Mouse (Mus musculus): ENCODE results near the gene 1700001P01Rik. TPM values are rescaled to one million over a fixed set of nuclear protein-coding genes. Genes with fewer than 3 reads are reported as not detected.
"Not testable (repeated sequence)": the region's sequence is repeated elsewhere in the genome, so short reads cannot be mapped to it uniquely, and the experiment has no call there.

Gene 1700001P01Rik
- total RNA-seq, 2 experiments from 2014 or later, result 1.3 to 2.4 TPM

DNA sequence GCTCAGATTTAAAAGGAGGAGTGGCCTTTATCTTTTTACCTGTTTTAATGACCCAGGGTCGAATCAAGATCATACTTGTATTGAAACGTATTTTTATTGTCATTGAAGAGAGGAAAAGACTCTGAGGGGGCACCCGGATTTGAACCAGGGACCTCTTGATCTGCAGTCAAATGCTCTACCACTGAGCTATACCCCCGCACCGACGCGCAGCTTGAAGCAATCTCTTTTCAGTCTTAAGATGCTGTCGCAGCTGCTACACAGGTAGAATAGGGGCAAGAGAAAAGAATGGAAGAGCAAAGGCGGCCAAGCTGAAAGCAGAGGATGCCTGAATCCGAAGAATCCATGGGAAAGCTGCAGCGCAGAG is 23.0 kb upstream of the 1700001P01Rik start, which contains the start of gene Lasp1:
TSS of gene Lasp1 (plus strand) at position 219 of the 364 bp plus-strand sequence.
- no peak for TF ChIP-seq CTCF (conservative IDR thresholded peaks at IDR 0.05)
- Histone ChIP-seq H3K4me3 (peak within 1 kb of the TSS; percentile 74), H3K27ac (peak within 1 kb of the TSS; percentile 99)
- peak; percentile 89 to 94 for DNase-seq (ENCODE audit: low spot score in 2 of 2)

DNA sequence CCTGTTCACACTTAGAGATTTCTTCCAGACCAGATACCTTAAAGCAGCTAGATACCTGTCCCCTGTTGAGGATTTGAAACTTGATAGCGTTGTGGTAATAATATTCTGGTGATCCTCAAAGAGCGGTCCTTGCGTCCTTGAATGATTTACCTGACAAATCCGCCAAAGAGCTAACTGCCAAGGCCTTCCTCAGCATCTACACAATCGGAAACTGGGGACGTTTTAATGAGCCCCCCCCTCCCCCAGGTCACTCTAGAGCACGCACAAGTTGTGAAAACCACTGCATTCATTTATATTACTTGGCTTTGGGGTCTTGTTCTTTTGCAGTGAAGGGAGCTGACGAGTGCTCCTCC is 22.3 kb upstream of the 1700001P01Rik start:
- TF ChIP-seq CTCF (conservative IDR thresholded peaks at IDR 0.05), result no peak
- Histone ChIP-seq H3K4me3 (no peak overlapping the region), H3K27ac (no peak overlapping the region)
- DNase-seq (ENCODE audit: low spot score in 2 of 2), result no peak

DNA sequence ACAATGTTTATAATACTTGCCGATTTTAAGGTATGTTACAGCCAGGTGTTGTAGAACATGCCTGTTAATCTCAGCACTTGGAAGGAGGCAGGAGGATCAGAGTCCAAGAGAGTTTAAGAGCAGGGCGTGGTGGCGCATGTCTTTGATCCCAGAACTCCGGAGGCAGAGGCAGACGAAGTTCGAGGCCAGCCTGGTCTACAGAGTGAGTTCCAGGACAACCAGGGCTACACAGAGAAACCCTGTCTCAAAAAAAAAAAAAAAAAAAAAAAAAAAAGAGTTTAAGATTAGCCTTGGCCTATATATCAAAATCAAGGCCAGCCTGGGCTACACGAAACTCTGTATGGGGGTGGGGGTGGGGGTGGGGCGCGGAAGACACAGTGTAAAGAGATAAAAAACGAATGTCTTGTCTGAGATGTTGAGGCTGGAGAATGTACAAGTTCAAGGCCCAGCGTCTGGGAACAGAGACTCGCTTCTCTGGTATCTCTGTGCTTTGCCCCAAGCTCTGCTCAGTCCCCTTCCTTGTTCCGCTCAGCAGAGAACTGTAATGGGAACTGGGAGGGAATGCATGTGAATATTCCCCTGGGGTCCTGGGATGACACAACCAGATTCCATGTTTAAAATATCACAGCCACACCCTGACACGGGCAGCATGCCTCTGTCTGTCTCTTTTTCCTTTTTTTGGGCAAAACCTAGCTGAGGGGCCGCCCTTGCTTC is 21.8 kb upstream of the 1700001P01Rik start:
- TF ChIP-seq CTCF (conservative IDR thresholded peaks at IDR 0.05), result no peak
- DNase-seq (ENCODE audit: low spot score in 2 of 2), result no peak
- Histone ChIP-seq H3K4me3 (no peak overlapping the region), H3K27ac (peak overlapping the region; percentile 53; the same call in 1 of the 2 replicates)

DNA sequence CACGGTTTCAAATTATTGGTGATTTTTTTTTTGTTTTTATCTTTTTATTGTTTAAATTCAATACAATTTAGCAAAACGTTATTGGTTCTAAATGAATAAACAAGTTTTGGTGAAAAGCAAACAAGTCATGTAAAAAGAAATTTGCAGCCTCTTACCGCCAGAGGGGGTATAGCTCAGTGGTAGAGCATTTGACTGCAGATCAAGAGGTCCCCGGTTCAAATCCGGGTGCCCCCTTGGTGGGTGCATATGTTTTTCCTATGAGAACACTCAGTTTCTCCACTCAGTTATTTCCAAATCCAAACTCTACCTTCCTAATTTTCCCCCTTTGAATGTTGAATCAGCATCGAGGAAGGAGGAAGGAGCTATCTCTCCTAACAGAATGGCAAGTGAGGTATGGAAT is 21.2 kb upstream of the 1700001P01Rik start:
- H3K27ac ChIP-seq, result peak overlapping the region; percentile 53; the same call in 1 of the 2 replicates
- peak overlapping the region; percentile 44 for H3K4me3 ChIP-seq
- peak; percentile 86 for DNase-seq (ENCODE audit: low spot score in 2 of 2)
- TF ChIP-seq CTCF (conservative IDR thresholded peaks at IDR 0.05), result peak; percentile 69

DNA sequence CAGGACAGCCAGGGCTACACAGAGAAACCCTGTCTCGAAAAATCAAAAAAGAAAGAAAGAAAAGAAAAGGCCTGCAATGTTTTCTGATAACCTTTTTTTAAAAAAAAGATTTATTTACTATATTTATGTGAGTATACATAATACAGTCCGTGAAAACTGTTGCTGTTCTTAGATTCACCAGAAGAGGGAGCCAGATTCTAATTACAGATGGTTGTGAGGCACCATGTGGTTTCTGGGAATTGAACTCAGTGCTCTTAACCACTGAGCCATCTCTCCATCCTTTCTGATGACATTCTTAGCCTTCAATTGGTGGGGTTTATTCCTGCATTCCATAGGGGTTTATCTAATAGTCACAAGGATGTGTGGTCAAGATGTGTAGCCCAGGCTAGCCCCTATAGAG is 17.4 kb upstream of the 1700001P01Rik start:
- TF ChIP-seq CTCF (conservative IDR thresholded peaks at IDR 0.05), result peak; percentile 91
- peak in 1 of 2 experiments; percentile 55 for DNase-seq (ENCODE audit: low spot score in 2 of 2)
- H3K27ac ChIP-seq, result no peak overlapping the region
- no peak overlapping the region for H3K4me3 ChIP-seq

DNA sequence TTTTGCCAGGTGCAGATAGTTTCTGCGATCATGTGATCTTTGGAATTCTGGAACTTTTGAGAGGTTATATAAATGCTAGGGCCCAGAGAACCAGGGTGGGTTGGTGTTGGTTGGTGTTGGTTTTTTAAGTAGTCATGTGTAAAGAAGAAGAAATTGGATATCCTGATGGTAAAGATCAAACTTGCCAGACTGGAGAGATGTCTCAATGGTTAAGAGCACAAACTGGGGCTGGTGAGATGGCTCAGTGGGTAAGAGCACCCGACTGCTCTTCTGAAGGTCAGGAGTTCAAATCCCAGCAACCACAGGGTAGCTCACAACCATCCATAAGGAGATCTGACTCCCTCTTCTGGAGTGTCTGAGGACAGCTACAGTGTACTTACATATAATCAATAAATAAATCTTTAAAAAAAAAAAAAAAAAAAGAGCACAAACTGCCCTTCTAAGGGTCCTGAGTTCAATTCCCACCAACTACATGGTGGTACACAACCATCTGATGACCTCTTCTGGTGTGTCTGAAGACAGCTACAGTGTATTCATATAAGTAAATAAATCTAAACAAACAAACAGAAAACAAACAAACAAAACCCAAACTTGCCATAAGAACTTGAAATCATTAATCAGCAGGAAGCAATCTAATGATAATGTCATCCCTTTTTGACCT is 15.2 kb upstream of the 1700001P01Rik start:
- not testable (repeated sequence) for H3K4me3 ChIP-seq; H3K27ac ChIP-seq; DNase-seq (ENCODE audit: low spot score in 2 of 2)

DNA sequence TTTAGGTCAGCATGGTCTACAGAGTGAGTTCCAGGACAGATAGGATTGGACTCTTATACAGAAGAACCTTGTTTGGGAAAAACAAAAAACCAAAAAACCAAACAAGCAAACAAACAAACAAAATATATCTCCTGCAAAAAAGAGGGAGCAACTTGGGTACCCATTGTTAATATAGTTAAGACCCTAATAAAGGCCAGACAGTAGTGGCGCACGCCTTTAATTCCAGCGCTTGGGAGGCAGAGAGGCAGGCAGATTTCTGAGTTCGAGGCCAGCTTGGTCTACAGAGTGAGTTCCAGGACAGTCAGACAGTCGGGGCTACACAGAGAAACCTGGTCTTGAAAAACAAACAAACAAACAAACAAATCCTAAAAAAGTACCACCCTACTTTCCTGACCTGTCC is 14.0 kb upstream of the 1700001P01Rik start:
- Histone ChIP-seq H3K4me3 (no peak overlapping the region), H3K27ac (no peak overlapping the region)
- DNase-seq (ENCODE audit: low spot score in 2 of 2), result no peak
- TF ChIP-seq CTCF (conservative IDR thresholded peaks at IDR 0.05), result no peak

DNA sequence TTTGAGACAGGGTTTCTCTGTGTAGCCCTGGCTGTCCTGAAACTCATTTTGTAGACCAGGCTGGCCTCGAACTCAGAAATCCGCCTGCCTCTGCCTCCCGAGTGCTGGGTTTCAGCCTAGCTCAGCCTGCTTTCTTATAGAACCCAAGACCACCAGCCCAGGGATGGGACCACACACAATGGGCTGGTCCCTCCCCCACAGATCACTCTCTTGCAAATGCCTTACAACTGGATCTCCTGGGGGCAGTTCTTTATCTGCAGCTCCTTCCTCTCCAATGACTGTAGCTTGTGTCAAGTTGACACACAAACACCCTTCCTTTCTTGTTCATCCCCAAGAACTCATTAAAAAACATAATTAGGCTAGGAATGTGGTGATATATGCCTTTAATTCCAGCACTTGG is 12.2 kb upstream of the 1700001P01Rik start:
- Histone ChIP-seq H3K4me3 (no peak overlapping the region), H3K27ac (no peak overlapping the region)
- DNase-seq (ENCODE audit: low spot score in 2 of 2), result no peak
- no peak for TF ChIP-seq CTCF (conservative IDR thresholded peaks at IDR 0.05)

DNA sequence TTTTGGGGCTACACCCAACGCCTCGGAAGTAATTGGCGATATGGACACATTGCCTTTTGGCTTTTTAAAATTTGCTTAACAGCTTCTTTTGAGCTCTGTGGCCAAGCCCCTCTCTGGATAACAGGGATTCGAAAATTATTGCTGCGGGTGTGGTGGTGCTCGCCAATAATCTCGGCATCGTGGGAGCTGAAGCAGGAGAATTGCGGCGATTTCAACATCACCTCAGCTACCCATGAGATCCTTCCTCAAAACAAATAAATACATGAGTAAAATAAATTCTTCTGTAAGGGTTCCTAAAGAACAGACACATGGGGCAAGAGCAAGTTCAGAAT is 6.8 kb upstream of the 1700001P01Rik start:
- peak overlapping the region; percentile 96 for H3K27ac ChIP-seq
- H3K4me3 ChIP-seq, result peak overlapping the region; percentile 65
- DNase-seq (ENCODE audit: low spot score in 2 of 2), result no peak
- TF ChIP-seq CTCF (conservative IDR thresholded peaks at IDR 0.05), result no peak

DNA sequence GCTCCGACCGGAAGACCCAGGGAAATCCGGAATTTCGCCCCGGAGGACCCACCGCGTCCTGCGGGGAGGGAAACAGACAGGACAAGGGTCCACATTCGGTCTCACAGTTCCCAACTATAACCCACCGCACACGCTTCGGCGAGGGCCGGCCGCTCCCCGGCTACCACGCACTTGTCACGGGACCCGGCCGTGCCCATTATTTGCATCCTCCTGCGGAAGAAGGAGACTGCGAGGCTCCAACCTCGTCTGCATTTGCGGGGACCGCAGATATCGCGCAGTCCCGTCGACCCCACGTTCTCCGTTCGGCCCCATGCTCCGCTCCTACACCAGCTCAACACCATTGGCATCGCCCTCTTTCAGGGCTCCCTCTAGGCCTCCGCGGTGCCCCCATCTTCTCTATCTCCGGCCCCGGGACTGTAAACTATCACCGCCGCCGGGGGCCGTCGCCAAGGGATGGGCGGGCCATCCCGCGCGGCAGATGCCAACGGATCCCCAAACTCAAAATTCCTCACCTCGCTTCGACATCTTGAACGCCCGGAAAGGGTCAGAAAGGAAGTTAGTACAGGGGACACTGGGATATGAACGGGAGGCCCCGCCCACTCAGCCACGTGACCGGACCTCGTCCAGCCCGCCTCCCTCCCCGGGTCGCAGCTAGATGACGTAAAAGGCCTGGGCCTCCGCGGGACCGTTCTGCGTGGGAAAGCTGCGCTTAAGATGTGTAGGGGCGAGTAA is 6.3 kb upstream of the 1700001P01Rik start, which contains the start of gene Rpl23:
TSS of gene Rpl23 (minus strand) at position 606 of the 732 bp plus-strand sequence.
- DNase-seq (ENCODE audit: low spot score in 2 of 2), result peak; percentile 99 to 100
- no peak for TF ChIP-seq CTCF (conservative IDR thresholded peaks at IDR 0.05)
- peak within 1 kb of the TSS; percentile 65 for H3K4me3 ChIP-seq
- peak within 1 kb of the TSS; percentile 96 for H3K27ac ChIP-seq

DNA sequence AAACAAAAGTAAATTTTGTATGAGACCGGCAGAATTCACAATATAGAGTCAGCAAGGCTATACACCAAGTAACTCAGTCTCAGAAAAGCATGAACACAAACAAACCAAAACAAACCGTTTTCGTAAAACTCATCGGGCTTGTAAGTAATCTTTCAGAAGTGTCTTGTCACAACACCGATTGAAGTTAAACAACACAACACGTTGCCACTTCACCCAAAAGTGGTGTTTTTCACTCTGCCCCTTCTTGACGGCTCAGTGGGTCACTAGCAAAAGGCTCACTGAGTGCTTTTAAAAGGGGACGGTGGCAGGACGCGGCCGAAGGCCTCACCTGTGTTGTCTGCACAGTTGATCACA is 5.7 kb upstream of the 1700001P01Rik start:
- Histone ChIP-seq H3K4me3 (peak overlapping the region; percentile 65), H3K27ac (peak overlapping the region; percentile 96)
- no peak for TF ChIP-seq CTCF (conservative IDR thresholded peaks at IDR 0.05)
- DNase-seq (ENCODE audit: low spot score in 2 of 2), result no peak

DNA sequence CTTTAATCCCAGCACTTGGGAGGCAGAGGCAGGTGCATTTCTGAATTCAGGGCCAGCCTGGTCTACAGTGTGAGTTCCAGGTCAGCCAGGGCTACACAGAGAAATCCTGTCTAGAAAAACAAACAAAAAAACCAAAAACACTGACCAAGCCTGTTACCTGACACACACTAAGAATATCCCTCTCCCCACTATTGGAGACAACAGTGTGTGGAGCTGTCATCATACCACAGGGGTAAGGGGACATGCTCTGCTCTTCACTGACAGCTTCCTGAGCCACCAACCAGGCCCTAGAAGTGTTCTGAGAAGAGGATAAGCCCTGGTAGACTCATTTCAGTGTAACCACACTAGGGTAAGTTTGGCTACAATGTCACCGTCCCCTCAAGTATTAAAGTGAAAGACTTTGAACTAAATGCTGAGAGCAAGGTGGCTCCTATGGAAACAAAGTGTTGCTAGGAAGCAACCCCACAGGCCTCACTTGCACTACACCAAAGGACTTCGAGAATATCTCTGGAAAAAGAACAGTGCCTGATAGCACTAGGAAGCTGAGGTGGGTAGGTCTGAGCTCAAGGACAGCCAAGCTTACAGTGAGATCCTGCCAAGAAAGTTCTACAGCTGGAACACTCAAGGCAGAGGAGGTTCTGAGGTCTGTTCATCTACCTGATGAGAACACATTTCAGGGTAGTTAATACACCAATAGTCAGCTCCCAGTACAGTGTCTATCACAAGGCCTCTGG is 4.4 kb upstream of the 1700001P01Rik start:
- Histone ChIP-seq H3K27ac (no peak overlapping the region), H3K4me3 (no peak overlapping the region)
- DNase-seq (ENCODE audit: low spot score in 2 of 2), result no peak
- no peak for TF ChIP-seq CTCF (conservative IDR thresholded peaks at IDR 0.05)

DNA sequence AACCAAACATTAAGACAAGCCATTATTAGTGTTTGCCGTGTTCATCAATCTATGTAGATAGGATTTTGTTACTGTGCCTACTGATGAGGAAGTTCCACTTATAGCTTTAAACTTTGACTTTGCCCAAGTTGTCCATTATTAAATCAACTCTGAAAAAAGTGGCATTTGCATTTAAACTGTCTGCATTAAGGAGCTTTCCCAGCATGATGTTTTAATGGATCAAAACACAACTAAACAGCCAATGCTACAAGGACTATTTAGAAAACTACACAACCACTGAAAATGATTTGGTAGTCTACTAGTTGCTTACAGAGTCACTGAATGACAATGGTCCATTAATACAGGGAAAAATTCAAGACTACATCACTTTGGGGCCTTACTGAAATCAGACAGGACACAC is 3.2 kb upstream of the 1700001P01Rik start:
- Histone ChIP-seq H3K4me3 (no peak overlapping the region), H3K27ac (no peak overlapping the region)
- no peak for DNase-seq (ENCODE audit: low spot score in 2 of 2)
- TF ChIP-seq CTCF (conservative IDR thresholded peaks at IDR 0.05), result no peak
